Mouse (Mus musculus) T-helper 17 cell (primary cell): Measurements from ENCODE around the gene Camkmt.

Experiments
- in situ Hi-C, 2 experiments: fragments of 300-600 bp; cut with MboI, MseI; formaldehyde crosslinking; loops; 1 replicate in 1 of 2; 2 replicates in 1 of 2; pipeline ENCODE4 v1.15.1; 2025; ENCODE audit warnings: high pct_unique_total_duplicates in 2 of 2

Gene Camkmt

GRCm38 (mm10) chr17:85282447-85282846, 192.1 kb downstream of the Camkmt start:
- in situ Hi-C loops = no loop called here

GRCm38 (mm10) chr17:85291154-85291553, 200.8 kb downstream of the Camkmt start:
- in situ Hi-C loops = no loop called here

- in situ Hi-C loops = no loop called here
Measured at GRCm38 (mm10) chr17:85291601-85292000, 201.2 kb downstream of the Camkmt start.

GRCm38 (mm10) chr17:85292276-85292675, 201.9 kb downstream of the Camkmt start:
- in situ Hi-C loops = no loop called here

GRCm38 (mm10) chr17:85303686-85304085, 213.3 kb downstream of the Camkmt start:
- in situ Hi-C loops = no loop called here

- in situ Hi-C loops = no loop called here
Measured at GRCm38 (mm10) chr17:85308566-85308965, 218.2 kb downstream of the Camkmt start.

- in situ Hi-C loops = no loop called here
Measured at GRCm38 (mm10) chr17:85309046-85309445, 218.7 kb downstream of the Camkmt start.

GRCm38 (mm10) chr17:85311348-85311747, 221.0 kb downstream of the Camkmt start:
- in situ Hi-C loops = loop anchor here in 1 of 2 experiments (10.0 kb wide), 1 partner anchor 1343 kb away; no protein-coding TSS in a partner anchor

GRCm38 (mm10) chr17:85318401-85318800, 228.0 kb downstream of the Camkmt start:
- in situ Hi-C loops = loop anchor here in 1 of 2 experiments (10.0 kb wide), 1 partner anchor 1336 kb away; no protein-coding TSS in a partner anchor

GRCm38 (mm10) chr17:85319779-85320300, 229.5 kb downstream of the Camkmt start:
- in situ Hi-C loops = loop anchor here in 1 of 2 experiments (10.0 kb wide), 1 partner anchor 1335 kb away; no protein-coding TSS in a partner anchor

- in situ Hi-C loops = no loop called here
Measured at GRCm38 (mm10) chr17:85328901-85329300, 238.5 kb downstream of the Camkmt start.

- in situ Hi-C loops = no loop called here
Measured at GRCm38 (mm10) chr17:85335464-85335863, 245.1 kb downstream of the Camkmt start.

GRCm38 (mm10) chr17:85337666-85338065, 247.3 kb downstream of the Camkmt start:
- in situ Hi-C loops = no loop called here

- in situ Hi-C loops = no loop called here
Measured at GRCm38 (mm10) chr17:85341134-85341700, 250.9 kb downstream of the Camkmt start.

- in situ Hi-C loops = no loop called here
Measured at GRCm38 (mm10) chr17:85342471-85342870, 252.1 kb downstream of the Camkmt start.

- in situ Hi-C loops = no loop called here
Measured at GRCm38 (mm10) chr17:85343435-85343834, 253.1 kb downstream of the Camkmt start.

- in situ Hi-C loops = no loop called here
Measured at GRCm38 (mm10) chr17:85346701-85347100, 256.3 kb downstream of the Camkmt start.

GRCm38 (mm10) chr17:85349331-85349935, 259.1 kb downstream of the Camkmt start:
- in situ Hi-C loops = no loop called here

- in situ Hi-C loops = no loop called here
Measured at GRCm38 (mm10) chr17:85351301-85351700, 260.9 kb downstream of the Camkmt start.

- in situ Hi-C loops = no loop called here
Measured at GRCm38 (mm10) chr17:85352731-85353130, 262.4 kb downstream of the Camkmt start.

- in situ Hi-C loops = no loop called here
Measured at GRCm38 (mm10) chr17:85353191-85353590, 262.8 kb downstream of the Camkmt start.

- in situ Hi-C loops = no loop called here
Measured at GRCm38 (mm10) chr17:85353636-85354035, 263.3 kb downstream of the Camkmt start.

- in situ Hi-C loops = no loop called here
Measured at GRCm38 (mm10) chr17:85355356-85355755, 265.0 kb downstream of the Camkmt start.
